Mouse (Mus musculus) myocyte (in vitro differentiated cells): ENCODE data around the gene Enah. TPM values are rescaled to one million over a fixed set of nuclear protein-coding genes. Genes with fewer than 3 reads are reported as not detected.

ENCODE experiments used
- H3K27me3 ChIP-seq: one replicate; pipeline ENCODE4 v1.6.1; 2011; ENCODE audit not compliant: control insufficient read depth, insufficient read depth, insufficient read length
- H3K36me3 ChIP-seq: one replicate; pipeline ENCODE4 v1.6.1; 2011; ENCODE audit not compliant: control insufficient read depth, insufficient read depth
- H3K4me2 ChIP-seq: one replicate; pipeline ENCODE4 v1.6.1; 2011; ENCODE audit warnings: low read depth, control low read depth
- H3K4me3 ChIP-seq: one replicate; pipeline ENCODE4 v1.5.1; 2011; ENCODE audit warnings: mild to moderate bottlenecking, control low read depth, moderate library complexity
- H3K79me2 ChIP-seq: one replicate; pipeline ENCODE4 v1.6.1; 2011; ENCODE audit not compliant: control insufficient read depth, insufficient read depth
- H3ac ChIP-seq: one replicate; pipeline ENCODE4 v1.6.1; 2011; ENCODE audit not compliant: control insufficient read depth, insufficient read length
- CEBPB ChIP-seq: IDR thresholded peaks from 2 replicates; pipeline ENCODE4 v1.6.1; 2011; ENCODE audit warnings: mild to moderate bottlenecking, moderate library complexity; ENCODE audit not compliant: poor library complexity, insufficient read depth, severe bottlenecking
- E2F4 ChIP-seq: IDR thresholded peaks from one replicate; pipeline ENCODE4 v1.6.1; 2011; ENCODE audit warnings: mild to moderate bottlenecking, control low read depth, moderate library complexity; ENCODE audit not compliant: insufficient read depth
- MAX ChIP-seq: IDR thresholded peaks from one replicate; pipeline ENCODE4 v1.6.1; 2011; ENCODE audit warnings: low read depth, mild to moderate bottlenecking, control low read depth
- MYOD1 ChIP-seq, 3 experiments: IDR thresholded peaks; one replicate each; pipeline ENCODE4 v1.6.1; 2011; ENCODE audit warnings: control low read depth in 2 of 3, low read depth in 2 of 3, mild to moderate bottlenecking in 2 of 3, moderate library complexity in 1 of 3; ENCODE audit not compliant: insufficient read length in 2 of 3, control insufficient read depth in 1 of 3
- MYOG ChIP-seq, 3 experiments: IDR thresholded peaks; one replicate each; pipeline ENCODE4 v1.6.1; 2011; ENCODE audit warnings: control low read depth in 2 of 3, low read depth in 2 of 3, mild to moderate bottlenecking in 2 of 3; ENCODE audit not compliant: insufficient read length in 2 of 3, control insufficient read depth in 1 of 3, insufficient read depth in 1 of 3
- POLR2A ChIP-seq: IDR thresholded peaks from one replicate; pipeline ENCODE4 v1.6.1; 2011; ENCODE audit warnings: low read depth, mild to moderate bottlenecking, control low read depth, moderate library complexity; ENCODE audit not compliant: insufficient read length
- POLR2AphosphoS2 ChIP-seq: IDR thresholded peaks from one replicate; pipeline ENCODE4 v1.6.1; 2011; ENCODE audit warnings: low read depth, control low read depth; ENCODE audit not compliant: insufficient read length
- REST ChIP-seq: IDR thresholded peaks from one replicate; pipeline ENCODE4 v1.6.1; 2011; ENCODE audit warnings: mild to moderate bottlenecking, control low read depth, moderate library complexity; ENCODE audit not compliant: insufficient read depth, insufficient read length
- SRF ChIP-seq: IDR thresholded peaks from one replicate; pipeline ENCODE4 v1.6.1; 2011; ENCODE audit warnings: low read depth; ENCODE audit not compliant: control insufficient read depth, insufficient read length
- TCF12 ChIP-seq: IDR thresholded peaks from one replicate; pipeline ENCODE4 v1.6.1; 2011; ENCODE audit warnings: mild to moderate bottlenecking, control low read depth; ENCODE audit not compliant: poor library complexity, insufficient read depth, severe bottlenecking
- TCF3 ChIP-seq: IDR thresholded peaks from one replicate; pipeline ENCODE4 v1.6.1; 2011; ENCODE audit warnings: low read depth, control low read depth; ENCODE audit not compliant: insufficient read length
- USF1 ChIP-seq: IDR thresholded peaks from one replicate; pipeline ENCODE4 v1.6.1; 2011; ENCODE audit warnings: low read depth, mild to moderate bottlenecking, control low read depth, moderate library complexity
- polyA plus RNA-seq: library from polyadenylated mRNA; unstranded; fragments of >200 nt; fragmentation: generic; extraction: Trizol; gene quantifications from one replicate; pipeline ENCODE4 v1.2.1, GENCODE M21; 2012; ENCODE audit warnings: missing spikeins

Gene Enah
- polyA plus RNA-seq, 1 experiment = 72.9 TPM

GRCm38 (mm10) chr1:182028231-182029210 is 8.7 kb upstream of the Enah start:
- Histone ChIP-seq H3ac (no peak overlapping the region), H3K79me2 (no peaks in the 10 kb centered on the region), H3K27me3 (no peaks in the 10 kb centered on the region), H3K4me3 (no peak overlapping the region), H3K36me3 (no peaks in the 10 kb centered on the region), H3K4me2 (no peak overlapping the region)
- TF ChIP-seq MAX (no peak), MYOG (IDR thresholded peaks at IDR 0.05; ENCODE audit: control insufficient read depth in 1 of 3, insufficient read depth in 1 of 3, insufficient read length in 2 of 3, low read depth in 2 of 3) (peak in 1 of 3 experiments; percentile 45), USF1 (no peak)

- H3ac ChIP-seq = no peak overlapping the region
- no peaks in the 10 kb centered on the region for H3K79me2 ChIP-seq
- no peak for TF ChIP-seq USF1
- TF ChIP-seq TCF3 = no peak
- no peak for TF ChIP-seq TCF12
- TF ChIP-seq REST = no peak
- TF ChIP-seq E2F4 = no peak
- TF ChIP-seq CEBPB = no peak
- TF ChIP-seq MAX = no peak
- TF ChIP-seq MYOD1 (IDR thresholded peaks at IDR 0.05; ENCODE audit: control insufficient read depth in 1 of 3, insufficient read length in 2 of 3, low read depth in 2 of 3) = no peak
- TF ChIP-seq MYOG (IDR thresholded peaks at IDR 0.05; ENCODE audit: control insufficient read depth in 1 of 3, insufficient read depth in 1 of 3, insufficient read length in 2 of 3, low read depth in 2 of 3) = no peak
- TF ChIP-seq SRF = no peak
- TF ChIP-seq POLR2AphosphoS2 = no peak
- TF ChIP-seq POLR2A = no peak
- H3K4me2 ChIP-seq = no peak overlapping the region
- no peaks in the 10 kb centered on the region for H3K36me3 ChIP-seq
- H3K27me3 ChIP-seq = no peaks in the 10 kb centered on the region
- H3K4me3 ChIP-seq = no peak overlapping the region
Measured at GRCm38 (mm10) chr1:182027426-182027979, 7.7 kb upstream of the Enah start.

- Histone ChIP-seq H3K27me3 (no peaks in the 10 kb centered on the region), H3K4me2 (no peak overlapping the region), H3K36me3 (no peaks in the 10 kb centered on the region), H3K4me3 (no peak overlapping the region), H3ac (no peak overlapping the region), H3K79me2 (no peaks in the 10 kb centered on the region)
- TF ChIP-seq E2F4 = no peak
Measured at GRCm38 (mm10) chr1:182026821-182027220, 7.0 kb upstream of the Enah start.

GRCm38 (mm10) chr1:182026120-182026519 is 6.3 kb upstream of the Enah start:
- peak overlapping the region; percentile 13 for H3K4me2 ChIP-seq

GRCm38 (mm10) chr1:182021691-182022299 is 2.0 kb upstream of the Enah start:
- Histone ChIP-seq H3K4me3 (no peak overlapping the region), H3ac (no peak overlapping the region), H3K4me2 (peak overlapping the region; percentile 87), H3K79me2 (peaks cover 23% of the 10 kb centered on the region), H3K36me3 (no peaks in the 10 kb centered on the region), H3K27me3 (no peaks in the 10 kb centered on the region)
- no peak for TF ChIP-seq E2F4
- 0 out of 2 replicates have a peak, but pooled peaks have one; percentile 6 for TF ChIP-seq CEBPB
- no peak for TF ChIP-seq MYOD1 (IDR thresholded peaks at IDR 0.05; ENCODE audit: control insufficient read depth in 1 of 3, insufficient read length in 2 of 3, low read depth in 2 of 3)
- peak in 1 of 3 experiments; percentile 38 for TF ChIP-seq MYOG (IDR thresholded peaks at IDR 0.05; ENCODE audit: control insufficient read depth in 1 of 3, insufficient read depth in 1 of 3, insufficient read length in 2 of 3, low read depth in 2 of 3)

More at GRCm38 (mm10) chr1:182026120-182026519, 6.3 kb upstream of the Enah start:
- no peaks in the 10 kb centered on the region for H3K79me2 ChIP-seq
- TF ChIP-seq MYOG (IDR thresholded peaks at IDR 0.05; ENCODE audit: control insufficient read depth in 1 of 3, insufficient read depth in 1 of 3, insufficient read length in 2 of 3, low read depth in 2 of 3) = no peak
- no peak for TF ChIP-seq E2F4
- TF ChIP-seq SRF = no peak
- no peak for TF ChIP-seq TCF3
- H3K36me3 ChIP-seq = no peaks in the 10 kb centered on the region
- H3K4me3 ChIP-seq = no peak overlapping the region
- H3ac ChIP-seq = no peak overlapping the region
- H3K27me3 ChIP-seq = no peaks in the 10 kb centered on the region
